Mouse (Mus musculus) kidney, postnatal 0 days (tissue): ENCODE measurements around the gene Sft2d1. TPM values are rescaled to one million over a fixed set of nuclear protein-coding genes. Genes with fewer than 3 reads are reported as not detected.

Source experiments
- ATAC-seq: fragments of 200-750 bp; cut with Nextera tagmentation; replicated peaks from 2 replicates; pipeline ENCODE4 v1.8.0; 2017; ENCODE audit warnings: low read depth, moderate number of reproducible peaks, moderate TSS enrichment, moderate library complexity; ENCODE audit not compliant: low FRiP score
- DNase-seq: peaks from one replicate; pipeline ENCODE4 v3.0.0-alpha.2; 2016; ENCODE audit warnings: low spot score
- H3K27ac ChIP-seq: fragments of 300-500 bp; sonication (generic); 2 replicates; pipeline ENCODE4 v1.5.1; 2014; ENCODE audit warnings: mild to moderate bottlenecking
- H3K27me3 ChIP-seq: fragments of 300-500 bp; sonication (generic); 2 replicates; pipeline ENCODE4 v1.6.1; 2014; ENCODE audit warnings: low read length, mixed read lengths; ENCODE audit not compliant: insufficient read depth
- H3K36me3 ChIP-seq: fragments of 300-500 bp; sonication (generic); 2 replicates; pipeline ENCODE4 v1.6.1; 2014; ENCODE audit warnings: low read length, mixed read lengths; ENCODE audit not compliant: insufficient read depth
- H3K4me1 ChIP-seq: fragments of 300-500 bp; sonication (generic); replicated peaks from 2 replicates; pipeline ENCODE4 v1.6.1; 2014; ENCODE audit warnings: antibody characterized with exemption, low read length, mixed read lengths; ENCODE audit not compliant: insufficient read depth
- H3K4me2 ChIP-seq: fragments of 300-500 bp; sonication (generic); 2 replicates; pipeline ENCODE4 v1.6.1; 2014; ENCODE audit warnings: mild to moderate bottlenecking, low read length, moderate library complexity, mixed read lengths
- H3K4me3 ChIP-seq: fragments of 300-500 bp; sonication (generic); replicated peaks from 2 replicates; pipeline ENCODE4 v1.5.1; 2014; ENCODE audit warnings: low read depth, low read length
- H3K9ac ChIP-seq: fragments of 300-500 bp; sonication (generic); 2 replicates; pipeline ENCODE4 v1.6.1; 2014; ENCODE audit warnings: low read depth, low read length
- H3K9me3 ChIP-seq: fragments of 300-500 bp; sonication (generic); replicated peaks from 2 replicates; pipeline ENCODE4 v1.6.1; 2016; ENCODE audit warnings: low read length, inconsistent platforms, mixed read lengths
- CTCF ChIP-seq: IDR thresholded peaks from 2 replicates; pipeline ENCODE4 v1.5.1; 2016; ENCODE audit warnings: antibody characterized with exemption, low read depth, mild to moderate bottlenecking, moderate library complexity
- WGBS: fragments of 180-500 bp; shearing (Covaris S2); extraction: QIAGEN DNeasy Blood & Tissue Kit; methylation state at CpG from one replicate; pipeline ENCODE4 v1.1.7; 2014; 5-methylcytosine and 5-hydroxymethylcytosine counted together
- polyA plus RNA-seq: library from polyadenylated mRNA; unstranded; fragments of >200 nt; fragmentation: Nextera tagmentation; extraction: Ambion mirVana; gene quantifications from 2 replicates; pipeline ENCODE4 v1.2.1, GENCODE M21; 2015

The Sft2d1 gene
- polyA plus RNA-seq, 1 experiment from 2014 or later = 102 TPM

GRCm38 (mm10) chr17:8286987-8287386 lies 23.9 kb upstream of the Sft2d1 start:
- no peak overlapping the region for H3K9ac ChIP-seq
- 89% methylated on average over 4 of the region's 4 CpGs for WGBS
- 0 out of 2 replicates have a peak, but pooled peaks cover 3% of the 10 kb centered on the region for H3K4me1 ChIP-seq
- no peak overlapping the region for H3K4me3 ChIP-seq
- no peak overlapping the region for H3K4me2 ChIP-seq
- no peak for DNase-seq
- no peaks in the 10 kb centered on the region for H3K27me3 ChIP-seq
- no peak for TF ChIP-seq CTCF
- no peak overlapping the region for H3K27ac ChIP-seq
- H3K36me3 ChIP-seq = no peaks in the 10 kb centered on the region
- no peak for ATAC-seq
- no peaks in the 10 kb centered on the region for H3K9me3 ChIP-seq

GRCm38 (mm10) chr17:8289993-8290679 lies 20.8 kb upstream of the Sft2d1 start:
- H3K9ac ChIP-seq = no peak overlapping the region
- H3K4me2 ChIP-seq = no peak overlapping the region
- no peaks in the 10 kb centered on the region for H3K36me3 ChIP-seq
- no peaks in the 10 kb centered on the region for H3K27me3 ChIP-seq
- no peaks in the 10 kb centered on the region for H3K9me3 ChIP-seq
- H3K4me1 ChIP-seq = no peaks in the 10 kb centered on the region
- TF ChIP-seq CTCF = no peak
- DNase-seq (no peak), ATAC-seq (peak; percentile 66)
- no peak overlapping the region for H3K4me3 ChIP-seq
- peak overlapping the region; percentile 37; the same call in 1 of the 2 replicates for H3K27ac ChIP-seq
- 81% methylated on average over 3 of the region's 3 CpGs for WGBS

- H3K36me3 ChIP-seq = no peaks in the 10 kb centered on the region
- no peak overlapping the region for H3K4me3 ChIP-seq
- no peak overlapping the region for H3K4me2 ChIP-seq
- no peak overlapping the region for H3K27ac ChIP-seq
- no peaks in the 10 kb centered on the region for H3K9me3 ChIP-seq
- no peak for TF ChIP-seq CTCF
- H3K9ac ChIP-seq = no peak overlapping the region
- no peak for DNase-seq
- H3K27me3 ChIP-seq = no peaks in the 10 kb centered on the region
- H3K4me1 ChIP-seq = no peaks in the 10 kb centered on the region
- ATAC-seq = no peak
Observed at GRCm38 (mm10) chr17:8290736-8291135, 20.2 kb upstream of the Sft2d1 start.

- Histone ChIP-seq H3K4me2 (no peak overlapping the region), H3K4me1 (no peaks in the 10 kb centered on the region), H3K9me3 (no peaks in the 10 kb centered on the region), H3K4me3 (no peak overlapping the region), H3K27me3 (no peaks in the 10 kb centered on the region), H3K36me3 (0 out of 2 replicates have a peak, but pooled peaks cover 6% of the 10 kb centered on the region), H3K27ac (no peak overlapping the region), H3K9ac (no peak overlapping the region)
- DNase-seq (no peak), ATAC-seq (no peak)
- peak; percentile 47 for TF ChIP-seq CTCF
Observed at GRCm38 (mm10) chr17:8295825-8296224, 15.1 kb upstream of the Sft2d1 start.

GRCm38 (mm10) chr17:8296313-8296844 lies 14.5 kb upstream of the Sft2d1 start:
- no peaks in the 10 kb centered on the region for H3K9me3 ChIP-seq
- H3K9ac ChIP-seq = no peak overlapping the region
- no peaks in the 10 kb centered on the region for H3K27me3 ChIP-seq
- H3K27ac ChIP-seq = no peak overlapping the region
- ATAC-seq (no peak), DNase-seq (no peak)
- no peak overlapping the region for H3K4me2 ChIP-seq
- WGBS = 87% methylated on average over 9 of the region's 9 CpGs
- H3K4me1 ChIP-seq = no peaks in the 10 kb centered on the region
- 0 out of 2 replicates have a peak, but pooled peaks cover 6% of the 10 kb centered on the region for H3K36me3 ChIP-seq
- no peak overlapping the region for H3K4me3 ChIP-seq
- no peak for TF ChIP-seq CTCF

GRCm38 (mm10) chr17:8297746-8298145 lies 13.2 kb upstream of the Sft2d1 start:
- no peak overlapping the region for H3K27ac ChIP-seq
- no peaks in the 10 kb centered on the region for H3K4me1 ChIP-seq
- no peak for ATAC-seq
- no peaks in the 10 kb centered on the region for H3K9me3 ChIP-seq
- 0 out of 2 replicates have a peak, but pooled peaks cover 6% of the 10 kb centered on the region for H3K36me3 ChIP-seq
- H3K4me3 ChIP-seq = no peak overlapping the region
- WGBS = 80% methylated on average over 5 of the region's 5 CpGs
- H3K4me2 ChIP-seq = no peak overlapping the region
- H3K9ac ChIP-seq = no peak overlapping the region
- no peaks in the 10 kb centered on the region for H3K27me3 ChIP-seq
- no peak for TF ChIP-seq CTCF
- DNase-seq = no peak
